Mouse (Mus musculus): ENCODE data around the gene Ckm. TPM values are rescaled to one million over a fixed set of nuclear protein-coding genes. Genes with fewer than 3 reads are reported as not detected.

Ckm gene
- polyA plus RNA-seq, 1 experiment = not detected

- Histone ChIP-seq H3K4me3 (ENCODE audit: insufficient read depth, low read depth, low read length) (no peak overlapping the region), H3K27ac (ENCODE audit: insufficient read depth, low read depth, low read length) (no peak overlapping the region)
- TF ChIP-seq POLR2A (IDR thresholded peaks at IDR 0.05; ENCODE audit: insufficient read depth, low read depth, low read length) (no peak), CTCF (IDR thresholded peaks at IDR 0.05; ENCODE audit: insufficient read depth, low read depth, low read length) (no peak)
Measured at GRCm38 (mm10) chr7:19464367-19465307, 60.1 kb downstream of the Ckm start.

DNA sequence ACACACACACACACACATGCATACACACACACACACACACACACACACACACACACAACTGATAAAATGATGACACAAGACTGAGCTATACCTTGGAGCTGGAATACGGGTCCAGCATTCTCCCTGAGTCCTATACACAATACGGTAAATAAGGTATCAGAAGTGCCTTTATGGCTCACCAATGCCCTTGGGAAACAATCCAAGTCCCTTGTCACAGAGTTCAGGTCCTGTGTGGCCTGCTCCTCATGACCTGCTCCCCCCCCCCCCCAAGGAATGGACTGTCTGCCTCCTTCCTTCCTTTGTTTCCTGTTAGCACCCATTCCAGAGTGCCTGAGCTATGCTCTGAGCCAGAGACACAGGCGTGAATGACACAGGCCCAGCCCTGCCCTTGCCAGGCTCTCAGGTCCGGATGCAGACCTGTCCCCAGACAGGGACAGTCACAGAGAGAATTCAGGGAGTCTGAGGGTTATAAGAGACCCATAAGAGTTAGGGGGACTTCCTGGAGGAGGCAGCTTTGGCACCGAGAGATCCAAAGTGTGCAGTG lies 62.1 kb downstream of the Ckm start:
- WGBS = 68% methylated on average over 5 of the region's 5 CpGs
- no peaks in the 10 kb centered on the region for H3K4me1 ChIP-seq (ENCODE audit: control insufficient read depth, insufficient read depth, low read length)
- no peak for TF ChIP-seq CTCF (IDR thresholded peaks at IDR 0.05; ENCODE audit: insufficient read depth, low read depth, low read length)
- TF ChIP-seq POLR2A (IDR thresholded peaks at IDR 0.05; ENCODE audit: insufficient read depth, low read depth, low read length) = no peak
- H3K27ac ChIP-seq (ENCODE audit: insufficient read depth, low read depth, low read length) = no peak overlapping the region
- no peak overlapping the region for H3K4me3 ChIP-seq (ENCODE audit: insufficient read depth, low read depth, low read length)

More at GRCm38 (mm10) chr7:19464367-19465307, 60.1 kb downstream of the Ckm start:
- 41% methylated on average over 22 of the region's 22 CpGs for WGBS
- H3K4me1 ChIP-seq (ENCODE audit: control insufficient read depth, insufficient read depth, low read length) = no peaks in the 10 kb centered on the region

- Histone ChIP-seq H3K4me1 (ENCODE audit: control insufficient read depth, insufficient read depth, low read length) (no peaks in the 10 kb centered on the region), H3K27ac (ENCODE audit: insufficient read depth, low read depth, low read length) (no peak overlapping the region), H3K4me3 (ENCODE audit: insufficient read depth, low read depth, low read length) (no peak overlapping the region)
- 29% methylated on average over 6 of the region's 6 CpGs for WGBS
- no peak for TF ChIP-seq CTCF (IDR thresholded peaks at IDR 0.05; ENCODE audit: insufficient read depth, low read depth, low read length)
- TF ChIP-seq POLR2A (IDR thresholded peaks at IDR 0.05; ENCODE audit: insufficient read depth, low read depth, low read length) = no peak
Measured at GRCm38 (mm10) chr7:19467638-19468037, 63.1 kb downstream of the Ckm start.

DNA sequence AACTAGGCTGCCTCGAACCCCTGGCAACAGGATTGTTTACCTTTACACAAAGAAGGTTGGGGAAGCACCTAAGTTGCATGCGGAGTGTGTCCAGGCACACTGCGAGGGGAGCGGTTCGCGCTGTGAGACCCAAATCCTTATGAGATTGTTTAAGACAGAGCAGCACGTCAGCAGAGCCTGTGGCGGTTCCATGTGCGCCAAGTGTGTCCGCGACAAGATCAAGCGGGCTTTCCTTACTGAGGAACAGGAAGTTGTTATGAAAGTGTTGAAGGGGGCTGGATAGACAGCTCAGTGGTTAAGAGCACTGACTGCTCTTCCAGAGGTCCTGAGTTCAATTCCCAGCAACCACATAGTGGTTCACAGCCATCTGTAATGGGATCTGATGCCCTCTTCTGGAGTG lies 63.7 kb downstream of the Ckm start:
- 64% methylated on average over 12 of the region's 12 CpGs for WGBS
- H3K4me3 ChIP-seq (ENCODE audit: insufficient read depth, low read depth, low read length) = no peak overlapping the region
- no peak overlapping the region for H3K27ac ChIP-seq (ENCODE audit: insufficient read depth, low read depth, low read length)
- no peak for TF ChIP-seq POLR2A (IDR thresholded peaks at IDR 0.05; ENCODE audit: insufficient read depth, low read depth, low read length)
- no peaks in the 10 kb centered on the region for H3K4me1 ChIP-seq (ENCODE audit: control insufficient read depth, insufficient read depth, low read length)

GRCm38 (mm10) chr7:19469404-19469803 lies 64.8 kb downstream of the Ckm start:
- peaks cover 2% of the 10 kb centered on the region for H3K4me1 ChIP-seq (ENCODE audit: control insufficient read depth, insufficient read depth, low read length)
- no peak overlapping the region for H3K27ac ChIP-seq (ENCODE audit: insufficient read depth, low read depth, low read length)
- no peak overlapping the region for H3K4me3 ChIP-seq (ENCODE audit: insufficient read depth, low read depth, low read length)
- no peak for TF ChIP-seq CTCF (IDR thresholded peaks at IDR 0.05; ENCODE audit: insufficient read depth, low read depth, low read length)
- no peak for TF ChIP-seq POLR2A (IDR thresholded peaks at IDR 0.05; ENCODE audit: insufficient read depth, low read depth, low read length)
- whole genome bisulfite sequencing = 27% methylated on average over 23 of the region's 23 CpGs

DNA sequence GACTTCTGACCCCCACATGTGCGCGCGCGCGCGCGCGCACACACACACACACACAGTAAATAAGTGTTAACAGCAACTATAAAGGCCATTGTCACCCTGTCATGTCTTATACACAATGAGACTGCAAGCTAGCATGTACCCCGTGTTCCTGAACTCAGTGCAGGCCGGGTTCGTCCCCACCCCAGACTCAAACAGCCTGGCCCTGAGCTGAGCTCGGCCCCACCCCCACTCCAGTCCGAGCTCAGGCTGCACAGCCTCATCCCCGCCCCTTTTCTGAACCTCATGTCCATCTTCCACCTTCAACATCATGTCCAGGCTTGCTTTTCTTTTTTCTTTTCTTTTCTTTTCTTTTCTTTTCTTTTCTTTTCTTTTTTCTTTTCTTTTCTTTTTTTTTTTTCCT lies 65.7 kb downstream of the Ckm start:
- Histone ChIP-seq H3K27ac (ENCODE audit: insufficient read depth, low read depth, low read length) (no peak overlapping the region), H3K4me3 (ENCODE audit: insufficient read depth, low read depth, low read length) (no peak overlapping the region), H3K4me1 (ENCODE audit: control insufficient read depth, insufficient read depth, low read length) (peaks cover 3% of the 10 kb centered on the region)
- WGBS = 18% methylated on average over 14 of the region's 14 CpGs
- TF ChIP-seq CTCF (IDR thresholded peaks at IDR 0.05; ENCODE audit: insufficient read depth, low read depth, low read length) = no peak
- no peak for TF ChIP-seq POLR2A (IDR thresholded peaks at IDR 0.05; ENCODE audit: insufficient read depth, low read depth, low read length)

GRCm38 (mm10) chr7:19472403-19472802 lies 67.8 kb downstream of the Ckm start:
- no peak overlapping the region for H3K4me3 ChIP-seq (ENCODE audit: insufficient read depth, low read depth, low read length)
- WGBS = 40% methylated on average over 4 of the region's 4 CpGs
- peaks cover 3% of the 10 kb centered on the region for H3K4me1 ChIP-seq (ENCODE audit: control insufficient read depth, insufficient read depth, low read length)
- TF ChIP-seq CTCF (IDR thresholded peaks at IDR 0.05; ENCODE audit: insufficient read depth, low read depth, low read length) (no peak), POLR2A (IDR thresholded peaks at IDR 0.05; ENCODE audit: insufficient read depth, low read depth, low read length) (no peak)
- no peak overlapping the region for H3K27ac ChIP-seq (ENCODE audit: insufficient read depth, low read depth, low read length)

Other genes with a start within 250 kb of the Ckm start
- not detected in 2 replicates for gene Gipr, start 238.6 kb upstream of the Ckm start, polyA plus RNA-seq (2012; ENCODE audit: insufficient read depth, insufficient read length, low replicate concordance, missing spikeins)
- not detected in 2 replicates for gene Eml2, start 228.4 kb upstream of the Ckm start, polyA plus RNA-seq (2012; ENCODE audit: insufficient read depth, insufficient read length, low replicate concordance, missing spikeins)
- gene Gpr4, start 192.2 kb upstream of the Ckm start, polyA plus RNA-seq (2012; ENCODE audit: insufficient read depth, insufficient read length, low replicate concordance, missing spikeins) = not detected in 2 replicates
- gene Opa3, start 176.4 kb upstream of the Ckm start, polyA plus RNA-seq (2012; ENCODE audit: insufficient read depth, insufficient read length, low replicate concordance, missing spikeins) = not detected in 2 replicates
- not detected in 2 replicates for gene Vasp, start 133.0 kb upstream of the Ckm start, polyA plus RNA-seq (2012; ENCODE audit: insufficient read depth, insufficient read length, low replicate concordance, missing spikeins)
- gene Ppm1n, start 124.7 kb upstream of the Ckm start, polyA plus RNA-seq (2012; ENCODE audit: insufficient read depth, insufficient read length, low replicate concordance, missing spikeins) = not detected in 2 replicates
- not detected in 2 replicates for gene Rtn2, start 122.2 kb upstream of the Ckm start, polyA plus RNA-seq (2012; ENCODE audit: insufficient read depth, insufficient read length, low replicate concordance, missing spikeins)
- not detected in 2 replicates for gene Fosb, start 94.7 kb upstream of the Ckm start, polyA plus RNA-seq (2012; ENCODE audit: insufficient read depth, insufficient read length, low replicate concordance, missing spikeins)
- not detected in 2 replicates for gene Ercc1, start 60.0 kb upstream of the Ckm start, polyA plus RNA-seq (2012; ENCODE audit: insufficient read depth, insufficient read length, low replicate concordance, missing spikeins)
- not detected in 2 replicates for gene Cd3eap, start 45.3 kb upstream of the Ckm start, polyA plus RNA-seq (2012; ENCODE audit: insufficient read depth, insufficient read length, low replicate concordance, missing spikeins)
- not detected in 2 replicates for gene Ppp1r13l, start 45.0 kb upstream of the Ckm start, polyA plus RNA-seq (2012; ENCODE audit: insufficient read depth, insufficient read length, low replicate concordance, missing spikeins)
- gene Ercc2, start 22.8 kb upstream of the Ckm start, polyA plus RNA-seq (2012; ENCODE audit: insufficient read depth, insufficient read length, low replicate concordance, missing spikeins) = not detected in 2 replicates
- not detected in 2 replicates for gene Klc3, start 672 bp upstream of the Ckm start, polyA plus RNA-seq (2012; ENCODE audit: insufficient read depth, insufficient read length, low replicate concordance, missing spikeins)
- not detected in 2 replicates for gene Mark4, start 54.0 kb downstream of the Ckm start, polyA plus RNA-seq (2012; ENCODE audit: insufficient read depth, insufficient read length, low replicate concordance, missing spikeins)
- gene Exoc3l2, start 58.6 kb downstream of the Ckm start, polyA plus RNA-seq (2012; ENCODE audit: insufficient read depth, insufficient read length, low replicate concordance, missing spikeins) = not detected in 2 replicates
- gene Bloc1s3, start 103.6 kb downstream of the Ckm start, polyA plus RNA-seq (2012; ENCODE audit: insufficient read depth, insufficient read length, low replicate concordance, missing spikeins) = not detected in 2 replicates
- gene Trappc6a, start 103.6 kb downstream of the Ckm start, polyA plus RNA-seq (2012; ENCODE audit: insufficient read depth, insufficient read length, low replicate concordance, missing spikeins) = not detected in 2 replicates
- gene Nkpd1, start 113.1 kb downstream of the Ckm start, polyA plus RNA-seq (2012; ENCODE audit: insufficient read depth, insufficient read length, low replicate concordance, missing spikeins) = not detected in 2 replicates
- gene Ppp1r37, start 158.3 kb downstream of the Ckm start, polyA plus RNA-seq (2012; ENCODE audit: insufficient read depth, insufficient read length, low replicate concordance, missing spikeins) = not detected in 2 replicates
- gene Zfp296, start 172.5 kb downstream of the Ckm start, polyA plus RNA-seq (2012; ENCODE audit: insufficient read depth, insufficient read length, low replicate concordance, missing spikeins) = not detected in 2 replicates
- gene Gemin7, start 172.8 kb downstream of the Ckm start, polyA plus RNA-seq (2012; ENCODE audit: insufficient read depth, insufficient read length, low replicate concordance, missing spikeins) = not detected in 2 replicates
- not detected in 2 replicates for gene Clasrp, start 199.7 kb downstream of the Ckm start, polyA plus RNA-seq (2012; ENCODE audit: insufficient read depth, insufficient read length, low replicate concordance, missing spikeins)
- not detected in 2 replicates for gene Relb, start 224.7 kb downstream of the Ckm start, polyA plus RNA-seq (2012; ENCODE audit: insufficient read depth, insufficient read length, low replicate concordance, missing spikeins)

Measured in olfactory bulb, adult 2 months (tissue).